Mouse (Mus musculus) megakaryocyte, embryonic 14.5 days (primary cell): ENCODE data around the gene Polr2a.

Source experiments
- FLI1 ChIP-seq: IDR thresholded peaks from 2 replicates; pipeline ENCODE4 v1.6.1; 2012; ENCODE audit warnings: low read length, inconsistent platforms, mixed read lengths
- GATA1 ChIP-seq: IDR thresholded peaks from 3 replicates; pipeline ENCODE4 v1.6.1; 2012; ENCODE audit warnings: mixed read lengths, low read length, inconsistent platforms, borderline replicate concordance

GRCm38 (mm10) chr11:69765221-69766125, 7.0 kb upstream of the Polr2a start, which contains the start of gene Zbtb4:
- TF ChIP-seq GATA1 = no peak
- TF ChIP-seq FLI1 = no peak
